Mouse (Mus musculus) heart, postnatal 0 days (tissue): Measurements from ENCODE around the gene Ip6k3. TPM values are rescaled to one million over a fixed set of nuclear protein-coding genes. Genes with fewer than 3 reads are reported as not detected.

Experiments used
- ATAC-seq: fragments of 200-750 bp; cut with Nextera tagmentation; 2 replicates; pipeline ENCODE4 v1.8.0; 2017; ENCODE audit warnings: low read depth, moderate number of reproducible peaks, moderate library complexity; ENCODE audit not compliant: insufficient read depth
- DNase-seq: peaks from one replicate; pipeline ENCODE4 v3.0.0-alpha.2; 2016; ENCODE audit warnings: low spot score
- H3K27ac ChIP-seq: fragments of 300-500 bp; sonication (generic); 2 replicates; pipeline ENCODE4 v1.5.1; 2014; ENCODE audit warnings: low read depth, mild to moderate bottlenecking
- H3K27me3 ChIP-seq: fragments of 300-500 bp; sonication (generic); 2 replicates; pipeline ENCODE4 v1.6.1; 2014; ENCODE audit warnings: low read length, mixed read lengths; ENCODE audit not compliant: control insufficient read depth, insufficient read depth
- H3K36me3 ChIP-seq: fragments of 300-500 bp; sonication (generic); replicated peaks from 2 replicates; pipeline ENCODE4 v1.6.1; 2014; ENCODE audit warnings: low read length, mixed read lengths; ENCODE audit not compliant: control insufficient read depth, insufficient read depth
- H3K4me1 ChIP-seq: fragments of 300-500 bp; sonication (generic); 2 replicates; pipeline ENCODE4 v1.6.1; 2014; ENCODE audit warnings: antibody characterized with exemption; ENCODE audit not compliant: control insufficient read depth, insufficient read depth
- H3K4me2 ChIP-seq: fragments of 300-500 bp; sonication (generic); 2 replicates; pipeline ENCODE4 v1.6.1; 2014; ENCODE audit warnings: low read depth, mild to moderate bottlenecking, low read length, moderate library complexity
- H3K4me3 ChIP-seq: fragments of 300-500 bp; sonication (generic); 2 replicates; pipeline ENCODE4 v1.5.1; 2014; ENCODE audit warnings: low read depth, low read length
- H3K9ac ChIP-seq: fragments of 300-500 bp; sonication (generic); replicated peaks from 2 replicates; pipeline ENCODE4 v1.6.1; 2014; ENCODE audit warnings: low read depth, low read length, mixed read lengths
- H3K9me3 ChIP-seq: fragments of 300-500 bp; sonication (generic); replicated peaks from 2 replicates; pipeline ENCODE4 v1.6.1; 2016; ENCODE audit warnings: low read length; ENCODE audit not compliant: control insufficient read depth
- CTCF ChIP-seq: IDR thresholded peaks from 2 replicates; pipeline ENCODE4 v1.5.1; 2016; ENCODE audit warnings: antibody characterized with exemption, control low read depth, low read depth
- EP300 ChIP-seq: IDR thresholded peaks from 2 replicates; pipeline ENCODE4 v1.6.1; 2016; ENCODE audit warnings: antibody characterized with exemption, low read depth
- WGBS: fragments of 180-500 bp; shearing (Covaris S2); extraction: QIAGEN DNeasy Blood & Tissue Kit; methylation state at CpG from one replicate; pipeline ENCODE4 v1.1.7; 2014; 5-methylcytosine and 5-hydroxymethylcytosine counted together
- polyA plus RNA-seq: library from polyadenylated mRNA; unstranded; fragments of >200 nt; fragmentation: Nextera tagmentation; extraction: Ambion mirVana; gene quantifications from 2 replicates; pipeline ENCODE4 v1.2.1, GENCODE M21; 2015
- total RNA-seq: library from RNA; depleted of rRNA; stranded (reverse); fragments of >200 nt; gene quantifications from 2 replicates; pipeline ENCODE4 v1.2.3, GENCODE M21; 2014; ENCODE audit warnings: low replicate concordance

The Ip6k3 gene
- total and polyA plus RNA-seq, 2 experiments from 2014 or later, result 3.7 to 6.1 TPM

DNA sequence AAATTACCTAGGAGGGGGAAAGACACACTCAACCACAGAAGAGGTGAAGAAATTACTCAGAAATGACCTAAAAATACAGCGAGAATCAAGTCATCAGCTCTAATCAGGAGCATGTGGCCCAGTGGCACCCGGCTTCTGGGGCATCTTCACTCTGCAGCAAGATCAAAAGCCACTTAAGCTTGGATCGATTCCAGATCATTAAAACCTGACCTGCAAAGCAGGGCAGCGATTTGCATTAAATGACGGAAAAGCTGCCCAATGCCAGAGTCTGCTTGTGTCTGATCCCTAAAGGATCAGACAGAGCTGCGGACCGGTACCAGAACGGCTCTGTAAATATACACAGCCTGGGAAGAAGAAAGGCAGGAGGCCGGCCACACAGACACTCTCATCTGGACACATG lies 28.6 kb upstream of the Ip6k3 start:
- no peak for ATAC-seq
- Histone ChIP-seq H3K27me3 (no peaks in the 10 kb centered on the region), H3K9me3 (no peaks in the 10 kb centered on the region), H3K4me1 (no peaks in the 10 kb centered on the region), H3K9ac (no peak overlapping the region), H3K4me3 (no peak overlapping the region), H3K36me3 (peaks cover 96% of the 10 kb centered on the region), H3K4me2 (no peak overlapping the region), H3K27ac (no peak overlapping the region)
- TF ChIP-seq EP300, result no peak
- no peak for TF ChIP-seq CTCF
- no peak for DNase-seq
- 77% methylated on average over 9 of the region's 9 CpGs for WGBS

DNA sequence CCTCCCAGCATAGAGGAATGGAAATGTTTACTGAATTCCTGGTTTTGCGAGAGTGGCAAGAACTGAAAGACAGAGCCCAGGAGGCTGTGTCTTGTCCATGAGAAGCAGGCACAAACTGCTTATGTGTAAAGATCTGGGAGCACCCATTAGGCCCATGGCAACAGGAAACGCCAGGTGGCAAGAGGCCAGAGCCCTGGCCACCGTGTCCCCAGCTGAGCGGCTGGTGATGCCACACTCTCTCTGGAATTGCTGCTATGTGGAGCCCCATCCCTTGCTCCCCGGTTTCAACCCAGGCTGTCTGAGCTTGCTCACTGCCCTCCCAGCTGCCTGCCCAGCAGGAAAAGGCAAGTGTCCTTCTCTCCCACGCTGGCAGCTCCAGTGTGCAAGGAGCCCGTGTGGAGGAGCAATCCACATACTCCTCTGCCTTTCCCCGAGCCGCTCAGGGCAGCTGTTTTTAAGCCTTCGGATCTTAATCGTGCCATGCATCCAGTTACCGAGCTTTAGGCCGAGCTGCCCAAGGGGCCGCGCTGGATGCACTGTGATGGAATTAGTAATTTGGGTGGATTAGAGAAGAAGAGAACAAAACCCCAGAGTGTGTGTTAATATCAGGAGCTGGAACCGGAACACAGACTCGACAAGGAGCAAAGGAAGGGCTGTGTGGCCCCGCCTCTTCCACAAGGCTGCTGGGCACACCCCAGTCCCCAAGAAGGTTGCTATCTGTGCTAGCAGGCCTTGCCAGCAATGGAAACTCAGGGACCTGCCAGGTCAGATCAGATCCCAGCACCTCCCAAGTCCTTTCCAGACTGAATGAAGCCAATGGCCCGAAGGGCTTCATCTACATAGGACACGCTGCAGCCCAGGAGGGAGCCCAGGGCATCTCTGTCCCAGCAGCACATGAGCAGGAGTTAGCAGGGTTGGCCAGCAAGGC lies 26.9 kb upstream of the Ip6k3 start:
- no peak for DNase-seq
- no peaks in the 10 kb centered on the region for H3K27me3 ChIP-seq
- H3K9me3 ChIP-seq, result no peaks in the 10 kb centered on the region
- ATAC-seq, result no peak
- H3K9ac ChIP-seq, result no peak overlapping the region
- 65% methylated on average over 20 of the region's 20 CpGs for WGBS
- H3K36me3 ChIP-seq, result peaks cover 91% of the 10 kb centered on the region
- no peak overlapping the region for H3K4me2 ChIP-seq
- H3K4me1 ChIP-seq, result no peaks in the 10 kb centered on the region
- no peak overlapping the region for H3K27ac ChIP-seq
- H3K4me3 ChIP-seq, result no peak overlapping the region
- no peak for TF ChIP-seq CTCF
- TF ChIP-seq EP300, result no peak

DNA sequence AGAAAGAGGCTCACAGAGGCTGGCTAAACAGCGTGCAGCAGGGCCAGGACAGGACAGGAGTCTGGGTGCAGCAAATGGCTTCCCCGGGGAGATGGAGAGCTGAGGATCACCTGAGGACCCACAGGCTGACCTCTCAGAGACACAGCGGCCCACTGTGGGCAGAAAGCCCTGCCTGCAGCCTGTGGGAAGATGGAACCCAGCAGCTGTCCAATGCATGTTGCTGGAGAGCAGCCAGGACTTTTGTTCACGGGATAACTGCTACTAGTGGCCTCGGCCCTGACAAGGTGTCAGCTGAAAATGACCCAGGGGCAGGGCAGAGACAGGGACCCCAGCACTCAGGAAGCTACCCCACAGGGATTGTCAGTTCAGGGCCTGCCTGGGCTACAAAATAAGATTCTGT lies 24.2 kb upstream of the Ip6k3 start:
- Histone ChIP-seq H3K9ac (no peak overlapping the region), H3K9me3 (no peaks in the 10 kb centered on the region), H3K4me3 (no peak overlapping the region), H3K4me2 (no peak overlapping the region), H3K27me3 (no peaks in the 10 kb centered on the region), H3K27ac (no peak overlapping the region), H3K4me1 (no peaks in the 10 kb centered on the region), H3K36me3 (peaks cover 68% of the 10 kb centered on the region)
- DNase-seq (no peak), ATAC-seq (no peak)
- WGBS, result 57% methylated on average over 5 of the region's 5 CpGs
- no peak for TF ChIP-seq EP300
- TF ChIP-seq CTCF, result no peak

DNA sequence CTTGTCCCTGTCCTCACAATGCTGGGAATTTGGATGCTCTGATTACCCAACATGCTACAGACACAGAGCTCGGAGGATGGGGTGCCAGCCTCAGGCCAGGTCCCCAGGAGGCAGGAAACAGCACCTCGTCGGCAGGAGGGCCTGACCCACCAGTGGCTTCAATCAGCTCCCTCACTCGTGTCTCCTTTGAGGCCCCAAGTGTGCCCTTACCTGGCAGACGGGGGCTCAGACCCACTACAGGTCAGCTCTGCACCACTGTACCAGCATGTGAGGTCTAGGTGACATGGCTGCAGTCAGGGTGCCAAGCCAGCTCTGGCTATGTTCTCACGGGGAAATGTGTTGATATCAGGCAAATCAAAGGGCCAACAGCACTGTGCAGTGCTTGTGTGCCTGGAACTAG lies 23.6 kb upstream of the Ip6k3 start:
- DNase-seq (no peak), ATAC-seq (no peak)
- H3K9me3 ChIP-seq, result no peaks in the 10 kb centered on the region
- no peak overlapping the region for H3K9ac ChIP-seq
- no peaks in the 10 kb centered on the region for H3K4me1 ChIP-seq
- WGBS, result 70% methylated on average over 6 of the region's 6 CpGs
- no peak for TF ChIP-seq CTCF
- no peak for TF ChIP-seq EP300
- H3K27me3 ChIP-seq, result no peaks in the 10 kb centered on the region
- H3K36me3 ChIP-seq, result peaks cover 62% of the 10 kb centered on the region
- no peak overlapping the region for H3K4me3 ChIP-seq
- no peak overlapping the region for H3K27ac ChIP-seq
- H3K4me2 ChIP-seq, result no peak overlapping the region

DNA sequence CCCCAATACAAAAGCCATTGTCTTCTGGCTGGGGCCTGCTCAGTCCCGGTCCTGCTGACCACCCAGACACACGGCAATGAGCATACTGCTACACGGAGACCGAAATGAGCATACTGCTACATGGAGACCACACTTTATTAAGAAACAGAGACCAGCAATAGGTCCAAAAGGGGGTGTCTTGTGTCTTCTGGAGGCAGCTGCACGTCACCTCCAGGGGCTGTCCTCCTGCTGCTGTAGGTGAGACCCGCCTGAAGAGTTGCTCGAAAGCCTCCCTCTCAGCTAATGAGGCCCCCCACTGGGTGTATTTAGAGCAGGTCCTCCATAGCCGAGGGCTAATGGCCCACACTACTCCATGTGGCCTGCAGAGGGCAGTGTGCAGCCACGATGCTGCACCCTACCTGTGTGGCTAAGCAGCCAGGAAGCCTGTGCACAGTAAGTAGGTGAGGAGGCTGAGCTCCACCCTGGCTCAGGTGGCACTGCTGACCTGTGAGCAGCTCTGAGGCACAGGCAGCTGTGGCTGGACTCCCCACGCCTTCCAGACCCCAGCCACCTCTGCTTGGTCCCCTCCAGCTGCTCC lies 22.1 kb upstream of the Ip6k3 start:
- peak; percentile 81 for TF ChIP-seq CTCF
- TF ChIP-seq EP300, result no peak
- H3K9ac ChIP-seq, result no peak overlapping the region
- H3K27me3 ChIP-seq, result no peaks in the 10 kb centered on the region
- H3K9me3 ChIP-seq, result no peaks in the 10 kb centered on the region
- no peaks in the 10 kb centered on the region for H3K4me1 ChIP-seq
- DNase-seq (no peak), ATAC-seq (peak; percentile 66)
- WGBS, result 50% methylated on average over 10 of the region's 10 CpGs
- no peak overlapping the region for H3K27ac ChIP-seq
- no peak overlapping the region for H3K4me3 ChIP-seq
- H3K36me3 ChIP-seq, result peaks cover 47% of the 10 kb centered on the region
- H3K4me2 ChIP-seq, result no peak overlapping the region
